Mouse (Mus musculus) midbrain, embryonic 12.5 days (tissue): ENCODE measurements around the gene Itgal. TPM values are rescaled to one million over a fixed set of nuclear protein-coding genes. Genes with fewer than 3 reads are reported as not detected.
A peak's percentile ranks its signal among the peaks of the same experiment; 100 is the strongest.

Source experiments
- ATAC-seq: fragments of 200-750 bp; cut with Nextera tagmentation; 2 replicates; pipeline ENCODE4 v1.8.0; 2017; ENCODE audit warnings: low read depth, moderate TSS enrichment, moderate library complexity; ENCODE audit not compliant: low FRiP score
- H3K27ac ChIP-seq: fragments of 300-500 bp; sonication (generic); replicated peaks from 2 replicates; pipeline ENCODE4 v1.5.1; 2016; ENCODE audit warnings: mild to moderate bottlenecking
- H3K27me3 ChIP-seq: fragments of 300-500 bp; sonication (generic); 2 replicates; pipeline ENCODE4 v1.6.1; 2016; ENCODE audit warnings: mild to moderate bottlenecking
- H3K36me3 ChIP-seq: fragments of 300-500 bp; sonication (generic); 2 replicates; pipeline ENCODE4 v1.6.1; 2016
- H3K4me1 ChIP-seq: fragments of 300-500 bp; sonication (generic); 2 replicates; pipeline ENCODE4 v1.6.1; 2016
- H3K4me2 ChIP-seq: fragments of 300-500 bp; sonication (generic); replicated peaks from 2 replicates; pipeline ENCODE4 v1.6.1; 2016; ENCODE audit warnings: mild to moderate bottlenecking, moderate library complexity
- H3K4me3 ChIP-seq: fragments of 300-500 bp; sonication (generic); 2 replicates; pipeline ENCODE4 v1.5.1; 2016; ENCODE audit warnings: mild to moderate bottlenecking
- H3K9ac ChIP-seq: fragments of 300-500 bp; sonication (generic); replicated peaks from 2 replicates; pipeline ENCODE4 v1.6.1; 2016; ENCODE audit warnings: mild to moderate bottlenecking, moderate library complexity
- H3K9me3 ChIP-seq: fragments of 300-500 bp; sonication (generic); 2 replicates; pipeline ENCODE4 v1.6.1; 2016; ENCODE audit warnings: mild to moderate bottlenecking
- WGBS: fragments of 180-500 bp; shearing (Covaris S2); methylation state at CpG from one replicate; pipeline ENCODE4 v1.1.7; 2016; 5-methylcytosine and 5-hydroxymethylcytosine counted together
- polyA plus RNA-seq: library from polyadenylated mRNA; unstranded; fragments of >200 nt; fragmentation: Nextera tagmentation; extraction: Ambion mirVana; gene quantifications from 2 replicates; pipeline ENCODE4 v1.2.1, GENCODE M21; 2016

Gene Itgal
- polyA plus RNA-seq, 1 experiment from 2014 or later = 0.52 TPM

DNA sequence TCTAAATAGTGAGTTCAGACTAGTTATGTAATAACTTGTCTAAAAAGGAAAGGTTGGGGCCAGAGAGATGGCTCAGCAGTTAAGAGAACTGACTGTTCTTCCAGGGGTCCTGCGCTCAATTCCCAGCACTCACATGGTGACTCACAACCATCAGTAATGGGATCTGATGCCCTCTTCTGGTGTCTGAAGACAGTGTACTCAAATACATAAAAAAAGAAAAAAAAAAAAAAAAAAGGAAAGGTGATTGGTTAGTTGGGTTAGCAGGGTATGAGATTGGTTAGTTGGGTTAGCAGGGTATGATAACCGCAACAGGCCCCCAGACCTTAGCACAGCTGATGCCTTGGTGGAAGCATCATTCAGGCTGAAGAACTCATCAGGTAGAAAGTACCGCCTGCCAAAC lies 32.5 kb upstream of the Itgal start:
- Histone ChIP-seq H3K9ac (no peak overlapping the region), H3K4me2 (no peak overlapping the region), H3K4me1 (peaks cover 20% of the 10 kb centered on the region), H3K36me3 (peaks cover 3% of the 10 kb centered on the region; the same call in 1 of the 2 replicates), H3K4me3 (no peak overlapping the region), H3K9me3 (0 out of 2 replicates have a peak, but pooled peaks cover 3% of the 10 kb centered on the region), H3K27me3 (no peaks in the 10 kb centered on the region), H3K27ac (no peak overlapping the region)
- WGBS = 90% methylated on average over 3 of the region's 3 CpGs
- ATAC-seq = no peak

- ATAC-seq = no peak
- Histone ChIP-seq H3K27me3 (no peaks in the 10 kb centered on the region), H3K9ac (no peak overlapping the region), H3K4me1 (peaks cover 17% of the 10 kb centered on the region), H3K9me3 (0 out of 2 replicates have a peak, but pooled peaks cover 5% of the 10 kb centered on the region), H3K36me3 (peaks cover 16% of the 10 kb centered on the region), H3K4me2 (no peak overlapping the region), H3K27ac (no peak overlapping the region), H3K4me3 (no peak overlapping the region)
- 90% methylated on average over 2 of the region's 2 CpGs for WGBS
Observed at GRCm38 (mm10) chr7:127270256-127270655, 25.8 kb upstream of the Itgal start.

DNA sequence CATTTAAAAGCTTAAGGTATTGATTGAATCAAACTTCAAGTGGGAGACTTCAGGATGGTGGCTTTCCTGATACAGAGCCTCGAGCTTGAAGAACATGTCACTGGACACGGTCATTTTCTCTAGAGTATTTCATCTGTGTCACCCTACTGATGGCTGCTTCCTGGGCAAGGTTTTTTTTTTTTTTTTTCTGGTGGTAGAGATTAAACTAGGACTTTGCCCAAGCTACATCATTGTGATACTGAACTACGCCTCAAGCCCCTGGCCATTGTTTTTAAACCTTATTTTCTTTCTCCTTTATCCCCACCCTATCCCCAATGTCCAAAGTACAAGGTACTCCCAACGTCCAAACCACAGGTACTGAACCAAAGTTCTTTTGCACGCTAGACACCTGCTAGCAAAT lies 25.4 kb upstream of the Itgal start:
- ATAC-seq = no peak
- peaks cover 17% of the 10 kb centered on the region for H3K4me1 ChIP-seq
- H3K27ac ChIP-seq = no peak overlapping the region
- no peak overlapping the region for H3K4me2 ChIP-seq
- H3K9me3 ChIP-seq = 0 out of 2 replicates have a peak, but pooled peaks cover 5% of the 10 kb centered on the region
- no peak overlapping the region for H3K4me3 ChIP-seq
- H3K36me3 ChIP-seq = peaks cover 16% of the 10 kb centered on the region
- no peak overlapping the region for H3K9ac ChIP-seq
- no peaks in the 10 kb centered on the region for H3K27me3 ChIP-seq
- 97% methylated on average over 5 of the region's 5 CpGs for WGBS

DNA sequence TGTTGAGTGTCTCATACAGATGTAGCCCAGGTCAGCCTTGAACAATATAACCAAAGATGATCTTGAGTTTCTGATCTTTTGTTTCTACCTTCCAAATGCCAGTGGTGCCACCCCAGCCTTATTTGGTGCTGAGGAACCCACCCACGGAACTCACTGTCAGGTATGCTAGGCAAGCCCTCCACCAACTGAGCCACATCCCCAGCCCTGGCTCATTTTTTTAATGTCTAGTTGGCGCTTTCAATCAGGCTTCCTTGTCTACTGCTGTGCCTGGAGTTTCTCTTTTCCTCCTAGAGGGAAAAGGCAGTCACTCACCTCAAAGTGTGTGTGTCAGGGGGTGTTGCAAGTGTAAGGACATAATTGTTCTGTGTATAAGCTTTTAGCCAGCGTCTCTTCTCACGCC lies 25.0 kb upstream of the Itgal start:
- H3K9ac ChIP-seq = no peak overlapping the region
- H3K4me1 ChIP-seq = peaks cover 17% of the 10 kb centered on the region
- no peak overlapping the region for H3K4me3 ChIP-seq
- no peak for ATAC-seq
- H3K27ac ChIP-seq = no peak overlapping the region
- H3K9me3 ChIP-seq = 0 out of 2 replicates have a peak, but pooled peaks cover 5% of the 10 kb centered on the region
- H3K27me3 ChIP-seq = no peaks in the 10 kb centered on the region
- WGBS = 94% methylated on average over 4 of the region's 4 CpGs
- H3K4me2 ChIP-seq = no peak overlapping the region
- peaks cover 16% of the 10 kb centered on the region for H3K36me3 ChIP-seq

DNA sequence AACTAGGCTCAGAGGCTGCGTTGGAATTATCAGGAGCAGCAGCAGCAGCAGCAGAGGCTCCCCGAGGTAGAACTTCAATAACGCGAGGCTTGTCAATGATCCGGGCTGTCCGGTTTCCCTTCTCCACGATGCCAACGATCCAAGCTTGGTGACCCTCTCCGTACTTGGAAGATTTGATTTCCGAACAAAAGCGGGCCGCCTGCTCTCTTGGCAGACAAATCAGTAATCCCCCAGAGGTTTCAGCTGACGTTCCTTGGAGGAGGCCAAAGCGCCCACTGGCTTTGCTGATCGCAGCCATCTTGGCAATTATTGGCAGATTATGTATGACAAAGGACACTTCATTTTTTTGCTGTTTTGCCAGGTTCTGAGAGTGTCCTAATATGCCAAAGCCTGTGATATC lies 23.5 kb upstream of the Itgal start:
- H3K27ac ChIP-seq = no peak overlapping the region
- H3K9me3 ChIP-seq = 0 out of 2 replicates have a peak, but pooled peaks cover 5% of the 10 kb centered on the region
- H3K36me3 ChIP-seq = peaks cover 16% of the 10 kb centered on the region
- H3K4me2 ChIP-seq = peak overlapping the region; percentile 94
- ATAC-seq = no peak
- no peak overlapping the region for H3K9ac ChIP-seq
- 97% methylated on average over 15 of the region's 15 CpGs for WGBS
- H3K4me3 ChIP-seq = peak overlapping the region; percentile 84; the same call in 1 of the 2 replicates
- H3K27me3 ChIP-seq = no peaks in the 10 kb centered on the region
- H3K4me1 ChIP-seq = peaks cover 17% of the 10 kb centered on the region

- peak; percentile 76 for ATAC-seq
- Histone ChIP-seq H3K27me3 (no peaks in the 10 kb centered on the region), H3K9me3 (0 out of 2 replicates have a peak, but pooled peaks cover 5% of the 10 kb centered on the region), H3K4me1 (peaks cover 17% of the 10 kb centered on the region), H3K27ac (peak overlapping the region; percentile 85), H3K4me3 (peak overlapping the region; percentile 84), H3K4me2 (peak overlapping the region; percentile 94), H3K36me3 (peaks cover 16% of the 10 kb centered on the region), H3K9ac (peak overlapping the region; percentile 87)
- 15% methylated on average over 50 of the region's 50 CpGs for WGBS
Observed at GRCm38 (mm10) chr7:127273118-127273923, 22.7 kb upstream of the Itgal start.

GRCm38 (mm10) chr7:127273925-127274789 lies 21.9 kb upstream of the Itgal start, which contains the start of gene Sephs2:
Gene Sephs2 (minus strand): TSS chr7:127274055.
- H3K4me3 ChIP-seq = peak within 1 kb of the TSS; percentile 84
- WGBS = 4% methylated on average over 39 of the region's 39 CpGs
- peak within 1 kb of the TSS; percentile 94 for H3K4me2 ChIP-seq
- H3K4me1 ChIP-seq = peaks cover 17% of the 10 kb centered on the region
- peak within 1 kb of the TSS; percentile 85 for H3K27ac ChIP-seq
- H3K36me3 ChIP-seq = peaks cover 13% of the 10 kb centered on the region; the same call in 1 of the 2 replicates
- ATAC-seq = peak; percentile 85
- no peaks in the 10 kb centered on the region for H3K9me3 ChIP-seq
- H3K27me3 ChIP-seq = no peaks in the 10 kb centered on the region
- peak within 1 kb of the TSS; percentile 87 for H3K9ac ChIP-seq

DNA sequence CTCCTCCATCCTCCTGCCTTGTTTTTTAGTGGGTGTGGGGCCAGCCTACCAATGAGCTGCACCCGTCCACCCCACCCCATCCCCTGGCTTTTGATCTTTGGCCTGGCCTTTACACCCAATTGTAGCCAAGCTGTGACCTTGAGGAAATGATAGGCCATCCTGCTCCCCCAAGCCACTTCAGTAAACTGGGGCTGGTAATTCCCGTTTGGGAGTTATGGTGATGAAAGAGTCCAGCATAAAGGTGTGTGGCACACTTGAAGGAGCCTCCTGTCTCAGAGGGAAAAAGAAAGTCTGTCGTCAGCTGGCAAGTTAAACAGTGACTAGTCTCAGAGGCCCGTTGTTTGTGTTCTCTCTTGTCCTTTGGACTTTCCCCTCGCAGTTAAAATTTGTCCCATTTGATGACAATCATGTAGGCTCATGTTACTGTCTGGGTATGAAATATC lies 19.5 kb upstream of the Itgal start:
- Histone ChIP-seq H3K27me3 (no peaks in the 10 kb centered on the region), H3K36me3 (0 out of 2 replicates have a peak, but pooled peaks cover 3% of the 10 kb centered on the region), H3K9ac (no peak overlapping the region), H3K4me3 (no peak overlapping the region), H3K27ac (no peak overlapping the region), H3K9me3 (no peaks in the 10 kb centered on the region), H3K4me2 (no peak overlapping the region), H3K4me1 (peaks cover 17% of the 10 kb centered on the region)
- WGBS = 81% methylated on average over 5 of the region's 5 CpGs
- no peak for ATAC-seq

DNA sequence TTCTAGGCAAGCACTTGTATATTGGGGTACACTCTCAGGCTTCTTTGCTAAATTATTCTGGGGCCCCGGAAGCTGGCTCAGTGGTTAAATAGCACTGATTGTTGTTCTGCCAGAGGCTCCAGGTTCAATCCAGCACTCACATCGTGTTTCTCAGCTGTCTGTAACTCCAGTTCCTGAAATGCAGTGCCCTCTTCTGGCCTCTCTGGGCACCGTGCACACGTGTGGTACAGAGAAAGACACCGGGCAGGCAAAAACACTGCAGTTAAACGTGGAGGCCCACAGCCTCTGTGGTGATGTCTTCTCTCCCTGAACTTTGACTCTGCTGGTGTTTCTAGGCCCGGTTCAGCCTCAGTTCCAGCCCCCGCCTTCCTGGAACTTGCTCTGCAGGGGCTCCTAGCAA lies 17.7 kb upstream of the Itgal start:
- Histone ChIP-seq H3K9ac (0 out of 2 replicates have a peak overlapping the region, but pooled peaks have one; percentile 15), H3K9me3 (no peaks in the 10 kb centered on the region), H3K4me3 (no peak overlapping the region), H3K4me1 (peaks cover 6% of the 10 kb centered on the region), H3K4me2 (no peak overlapping the region), H3K36me3 (no peaks in the 10 kb centered on the region), H3K27me3 (no peaks in the 10 kb centered on the region), H3K27ac (no peak overlapping the region)
- ATAC-seq = no peak
- WGBS = 26% methylated on average over 8 of the region's 8 CpGs

DNA sequence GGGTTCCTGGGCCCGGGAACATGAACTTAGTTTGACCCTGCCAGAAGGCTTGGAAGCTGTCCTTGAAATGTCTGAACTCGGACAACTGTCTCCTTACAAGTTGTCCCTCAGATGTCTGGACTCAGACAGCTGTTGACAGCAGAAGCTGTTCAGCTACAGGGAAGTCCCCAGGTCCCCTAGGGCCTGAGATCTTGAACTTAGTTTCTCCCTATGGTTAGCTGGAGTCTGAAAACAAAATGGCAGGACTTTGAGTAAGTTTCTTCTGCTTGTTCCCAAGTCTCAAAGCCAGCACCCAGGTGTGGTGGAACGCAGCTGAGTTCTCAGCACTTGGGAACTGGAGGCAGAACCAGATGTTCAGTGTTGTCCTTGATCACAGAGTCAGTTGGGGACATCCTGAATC lies 16.0 kb upstream of the Itgal start:
- ATAC-seq = no peak
- WGBS = 84% methylated on average over 3 of the region's 3 CpGs

DNA sequence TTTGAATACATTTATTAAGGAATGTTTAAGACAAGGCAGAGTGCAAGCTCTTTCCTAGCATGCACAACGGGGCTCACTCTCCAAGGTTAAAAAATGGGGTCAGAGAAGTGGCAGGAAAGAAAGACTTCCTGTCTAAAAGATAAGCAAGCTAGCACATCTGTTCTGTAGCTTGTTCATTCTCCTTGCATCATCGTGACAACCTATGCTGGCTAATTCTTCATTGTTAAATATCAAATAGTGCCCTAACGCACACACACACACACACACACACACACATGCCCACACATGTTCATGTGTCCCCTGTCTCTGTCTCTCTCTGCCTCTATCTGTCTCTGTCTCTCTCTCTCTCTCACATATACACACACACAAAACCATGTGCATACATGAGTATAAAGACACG lies 14.9 kb upstream of the Itgal start:
- no peak overlapping the region for H3K9ac ChIP-seq
- H3K36me3 ChIP-seq = no peaks in the 10 kb centered on the region
- H3K4me1 ChIP-seq = no peaks in the 10 kb centered on the region; the same call in 1 of the 2 replicates
- no peak overlapping the region for H3K4me3 ChIP-seq
- WGBS = 79% methylated on average over 4 of the region's 4 CpGs
- ATAC-seq = no peak
- no peaks in the 10 kb centered on the region for H3K9me3 ChIP-seq
- H3K4me2 ChIP-seq = no peak overlapping the region
- H3K27me3 ChIP-seq = no peaks in the 10 kb centered on the region
- no peak overlapping the region for H3K27ac ChIP-seq

More for the DNA sequence above, 16.0 kb upstream of the Itgal start:
- H3K27ac ChIP-seq = no peak overlapping the region
- no peaks in the 10 kb centered on the region for H3K27me3 ChIP-seq
- H3K9ac ChIP-seq = no peak overlapping the region
- H3K4me1 ChIP-seq = no peaks in the 10 kb centered on the region; the same call in 1 of the 2 replicates
- H3K9me3 ChIP-seq = no peaks in the 10 kb centered on the region
- no peak overlapping the region for H3K4me2 ChIP-seq
- H3K36me3 ChIP-seq = no peaks in the 10 kb centered on the region
- no peak overlapping the region for H3K4me3 ChIP-seq
